Mouse (Mus musculus) cerebellum, adult 2 months (tissue): ENCODE results near the gene Itga2b.

Experiments
- CTCF ChIP-seq: fragments of 200-500 bp; IDR thresholded peaks from 2 replicates; pipeline ENCODE4 v1.5.1; 2011; ENCODE audit warnings: low read depth, mild to moderate bottlenecking, control low read depth, low read length, moderate library complexity, borderline replicate concordance; ENCODE audit not compliant: insufficient read depth
- POLR2A ChIP-seq: fragments of 200-500 bp; IDR thresholded peaks from 2 replicates; pipeline ENCODE4 v1.6.1; 2011; ENCODE audit warnings: low read length, control low read depth, borderline replicate concordance; ENCODE audit not compliant: insufficient read depth

- TF ChIP-seq CTCF, result no peak
- no peak for TF ChIP-seq POLR2A
Measured at GRCm38 (mm10) chr11:102445264-102445890, 24.5 kb downstream of the Itga2b start.
